Mouse (Mus musculus): ENCODE measurements at regions not wholly inside any gene's neighbourhood (a gene's known extent, or its start where the extent isn't known, plus 50 kb on each side); places are given as distances from the start of the nearest gene placed in this dataset. TPM values are rescaled to one million over a fixed set of nuclear protein-coding genes. Genes with fewer than 3 reads are reported as not detected.

Small RNA genes in the stretch of these regions (microRNA-seq; reads per million reads assigned to microRNA genes)
- gene Gm27847 = not detected
